Mouse (Mus musculus) liver, adult 2 months (tissue): ENCODE results near the gene Olfr986. TPM values are rescaled to one million over a fixed set of nuclear protein-coding genes. Genes with fewer than 3 reads are reported as not detected.
"Not testable (repeated sequence)": the region's sequence is repeated elsewhere in the genome, so short reads cannot be mapped to it uniquely, and the experiment has no call there.

Experiments used
- DNase-seq: peaks from one replicate; pipeline ENCODE4 v3.0.0-alpha.2; 2011; ENCODE audit warnings: low read depth, low spot score; ENCODE audit errors: extremely low read depth
- H3K27ac ChIP-seq: fragments of 200-500 bp; replicated peaks from 2 replicates; pipeline ENCODE4 v1.5.1; 2012; ENCODE audit warnings: low read depth, mild to moderate bottlenecking, control low read depth, inconsistent platforms, low read length; ENCODE audit not compliant: insufficient read depth
- H3K27me3 ChIP-seq: fragments of 200-500 bp; 2 replicates; pipeline ENCODE4 v1.6.1; 2012; ENCODE audit warnings: mild to moderate bottlenecking, moderate library complexity, low read length, inconsistent platforms; ENCODE audit not compliant: control insufficient read depth, insufficient read depth
- H3K36me3 ChIP-seq: fragments of 200-500 bp; 2 replicates; pipeline ENCODE4 v1.6.1; 2012; ENCODE audit warnings: low read length, inconsistent platforms; ENCODE audit not compliant: control insufficient read depth, insufficient read depth
- H3K4me1 ChIP-seq: fragments of 200-500 bp; 2 replicates; pipeline ENCODE4 v1.6.1; 2011; ENCODE audit warnings: low read length; ENCODE audit not compliant: control insufficient read depth, insufficient read depth
- H3K4me3 ChIP-seq: fragments of 200-500 bp; 2 replicates; pipeline ENCODE4 v1.5.1; 2011; ENCODE audit warnings: low read depth, mild to moderate bottlenecking, control low read depth, low read length, moderate library complexity; ENCODE audit not compliant: insufficient read depth
- H3K79me2 ChIP-seq: fragments of 200-500 bp; 2 replicates; pipeline ENCODE4 v1.6.1; 2012; ENCODE audit warnings: inconsistent platforms, mild to moderate bottlenecking, low read length, moderate library complexity; ENCODE audit not compliant: control insufficient read depth, insufficient read depth
- H3K9ac ChIP-seq: fragments of 200-500 bp; 2 replicates; pipeline ENCODE4 v1.6.1; 2012; ENCODE audit warnings: low read depth, mild to moderate bottlenecking, control low read depth, inconsistent platforms, low read length
- CTCF ChIP-seq: fragments of 200-500 bp; IDR thresholded peaks from 2 replicates; pipeline ENCODE4 v1.5.1; 2011; ENCODE audit warnings: low read depth, low read length, control low read depth
- POLR2A ChIP-seq: fragments of 200-500 bp; IDR thresholded peaks from 2 replicates; pipeline ENCODE4 v1.6.1; 2011; ENCODE audit warnings: low read length, control low read depth; ENCODE audit not compliant: insufficient read depth; ENCODE audit errors: extremely low read depth
- WGBS: fragments of 180-500 bp; shearing (Covaris S2); methylation state at CpG from one replicate; pipeline ENCODE4 v1.1.7; 2018; 5-methylcytosine and 5-hydroxymethylcytosine counted together
- polyA plus RNA-seq: library from polyadenylated mRNA; depleted of rRNA; stranded (reverse); fragments of >200 nt; gene quantifications from 2 replicates; pipeline ENCODE4 v1.2.3, GENCODE M21; 2012
- total RNA-seq: library from RNA; depleted of rRNA; stranded (reverse); fragments of >200 nt; gene quantifications from 2 replicates; pipeline ENCODE4 v1.2.3, GENCODE M21; 2014

The Olfr986 gene
- total and polyA plus RNA-seq, 2 experiments, result 0.09 TPM; not detected in 1

DNA sequence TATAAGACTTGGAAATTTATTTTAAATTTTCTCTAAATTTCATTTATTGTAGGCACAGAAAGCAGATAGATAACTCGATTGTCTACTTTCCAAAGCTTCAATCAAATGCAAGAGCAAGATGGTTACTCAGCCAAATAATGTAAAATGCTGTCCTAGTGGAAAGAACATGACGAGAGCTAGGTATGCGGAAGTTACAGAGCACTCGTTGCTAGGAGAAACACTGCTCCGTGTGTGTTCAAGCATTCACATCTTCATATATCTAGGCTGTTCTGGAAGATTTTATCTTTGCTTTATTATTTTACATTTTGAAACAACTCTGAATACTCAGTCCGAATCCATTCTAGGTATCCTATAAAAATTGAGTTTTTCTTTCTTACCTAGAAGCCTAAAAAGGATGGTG lies 3.7 kb upstream of the Olfr986 start:
- no peak for DNase-seq
- no peaks in the 10 kb centered on the region for H3K79me2 ChIP-seq
- no peak overlapping the region for H3K4me3 ChIP-seq
- WGBS, result 78% methylated on average over 6 of the region's 6 CpGs
- no peaks in the 10 kb centered on the region for H3K27me3 ChIP-seq
- no peak for TF ChIP-seq POLR2A
- no peak for TF ChIP-seq CTCF
- no peak overlapping the region for H3K27ac ChIP-seq
- no peak overlapping the region for H3K9ac ChIP-seq
- H3K36me3 ChIP-seq, result no peaks in the 10 kb centered on the region
- no peaks in the 10 kb centered on the region for H3K4me1 ChIP-seq

DNA sequence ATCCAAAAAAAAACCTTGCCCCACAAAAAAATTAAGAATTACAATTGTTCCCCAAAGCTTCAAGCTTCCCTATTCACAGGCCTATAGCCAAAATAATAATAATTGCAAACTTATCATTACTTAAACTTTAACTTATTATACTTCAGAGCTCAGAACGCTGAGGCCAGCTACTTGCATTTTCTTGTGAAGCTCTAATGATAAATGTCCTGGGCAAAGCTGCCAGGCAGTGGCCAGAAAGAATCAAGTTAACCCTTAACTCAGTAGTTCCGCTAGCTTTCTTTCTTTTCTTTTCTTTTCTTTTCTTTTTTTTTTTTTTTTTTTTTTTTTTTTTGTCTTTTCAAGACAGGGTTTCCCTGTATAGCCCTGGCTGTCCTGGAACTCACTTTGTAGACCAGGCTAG lies 4.4 kb downstream of the Olfr986 start:
- H3K27ac ChIP-seq, H3K4me1 ChIP-seq, H3K79me2 ChIP-seq, H3K4me3 ChIP-seq, H3K36me3 ChIP-seq, DNase-seq, H3K9ac ChIP-seq, H3K27me3 ChIP-seq: not testable (repeated sequence)
- 80% methylated on average over 2 of the region's 2 CpGs for WGBS

DNA sequence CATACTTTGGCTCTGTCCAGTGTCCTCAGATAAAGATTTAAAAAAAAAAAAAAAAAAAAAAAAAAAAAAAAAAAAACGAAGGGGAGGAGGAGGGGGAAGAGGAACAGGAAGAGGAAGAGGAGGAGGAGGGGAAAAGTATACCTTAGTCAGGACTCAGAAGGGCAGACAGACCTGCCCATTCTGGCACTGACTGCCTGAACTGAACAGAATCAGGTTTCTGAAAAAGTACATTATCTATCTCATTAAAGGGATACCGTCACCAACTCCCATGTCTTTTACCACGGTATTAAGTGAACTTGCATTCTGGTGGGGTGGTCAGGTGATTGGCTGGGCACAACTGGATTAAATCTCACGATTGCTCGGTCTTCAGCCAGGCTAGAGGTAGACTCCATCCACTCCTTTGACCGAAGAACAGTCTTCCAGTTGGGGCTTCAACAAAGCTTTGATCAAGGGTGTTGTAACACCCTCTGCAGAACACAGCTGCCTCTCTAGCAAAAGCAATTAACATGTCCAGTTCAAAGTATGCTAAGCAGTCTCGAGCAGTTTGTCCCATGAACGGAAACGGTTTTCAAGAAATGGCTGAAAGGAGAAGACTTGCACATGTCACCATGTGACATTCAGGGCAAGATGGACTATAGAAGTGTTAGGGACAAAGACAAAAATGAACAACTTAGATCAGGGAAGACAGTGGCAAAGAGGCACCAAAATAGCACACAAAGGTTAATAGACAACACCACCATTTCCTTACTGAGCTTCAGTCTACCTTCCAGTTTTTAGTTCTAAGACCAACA lies 10.6 kb downstream of the Olfr986 start:
- no peak for TF ChIP-seq CTCF
- TF ChIP-seq POLR2A, result no peak
- DNase-seq, result no peak
- Histone ChIP-seq H3K36me3 (no peaks in the 10 kb centered on the region), H3K4me1 (no peaks in the 10 kb centered on the region), H3K9ac (no peak overlapping the region), H3K79me2 (no peaks in the 10 kb centered on the region), H3K27me3 (no peaks in the 10 kb centered on the region), H3K4me3 (no peak overlapping the region), H3K27ac (no peak overlapping the region)
- WGBS, result 95% methylated on average over 8 of the region's 9 CpGs

DNA sequence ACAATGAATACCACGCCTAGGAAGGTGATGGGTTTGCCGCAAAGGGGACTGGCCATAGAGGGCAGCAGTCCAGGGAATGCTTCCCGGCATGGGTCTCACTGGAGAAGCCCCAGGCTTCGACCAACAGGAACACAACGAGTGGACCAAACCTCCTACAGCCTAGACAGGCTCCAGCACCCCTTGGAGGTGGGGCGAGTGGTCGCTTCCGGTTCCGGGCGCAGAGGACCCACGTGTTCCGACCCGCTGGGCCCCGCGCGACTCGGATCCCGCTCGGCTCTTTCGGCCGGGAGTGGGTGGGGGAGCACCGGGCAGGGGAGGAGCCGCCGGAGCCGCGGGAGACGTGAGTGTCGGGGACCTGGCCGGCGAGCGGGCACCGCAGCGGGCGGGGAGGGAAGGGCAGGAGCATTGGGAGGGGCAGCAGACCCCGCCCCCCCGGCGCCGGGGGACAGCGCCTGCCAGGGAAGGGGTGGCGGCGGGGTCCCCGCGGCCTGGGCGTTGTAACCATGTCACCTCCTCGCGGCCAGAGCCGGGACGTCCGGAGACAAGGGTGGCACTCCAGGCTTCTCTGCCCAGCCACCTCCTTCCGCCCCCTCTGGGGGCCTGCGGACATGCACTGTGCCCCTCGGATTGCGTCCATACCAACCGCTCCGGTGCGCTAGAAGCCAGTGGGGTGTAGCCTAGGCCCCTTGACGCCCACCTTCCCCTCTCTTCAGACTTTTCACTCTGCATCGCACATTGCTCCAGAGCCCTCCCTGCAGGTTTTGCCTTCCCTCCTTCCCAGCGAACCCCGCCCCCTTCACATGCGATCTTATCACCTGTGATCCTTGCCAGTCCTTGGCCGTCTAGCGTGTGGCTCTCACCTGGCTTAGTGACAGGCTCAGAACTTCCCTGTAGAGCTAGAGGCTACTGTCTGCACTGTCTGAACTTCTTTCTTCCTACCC lies 11.6 kb downstream of the Olfr986 start, which contains the start of gene Zfp202:
Gene Zfp202, plus strand, starts transcription at position 219 of the 941 bp plus-strand sequence.
- Histone ChIP-seq H3K27ac (no peak within 1 kb of the TSS), H3K27me3 (no peaks in the 10 kb centered on the region), H3K9ac (peak within 1 kb of the TSS; percentile 67), H3K4me3 (peak within 1 kb of the TSS; percentile 64), H3K4me1 (no peaks in the 10 kb centered on the region), H3K79me2 (no peaks in the 10 kb centered on the region), H3K36me3 (no peaks in the 10 kb centered on the region)
- peak; percentile 61 for DNase-seq
- TF ChIP-seq CTCF (peak; percentile 6; the same call in 1 of the 2 replicates), POLR2A (no peak)
- WGBS, result under 1% methylated on average over 56 of the region's 63 CpGs

DNA sequence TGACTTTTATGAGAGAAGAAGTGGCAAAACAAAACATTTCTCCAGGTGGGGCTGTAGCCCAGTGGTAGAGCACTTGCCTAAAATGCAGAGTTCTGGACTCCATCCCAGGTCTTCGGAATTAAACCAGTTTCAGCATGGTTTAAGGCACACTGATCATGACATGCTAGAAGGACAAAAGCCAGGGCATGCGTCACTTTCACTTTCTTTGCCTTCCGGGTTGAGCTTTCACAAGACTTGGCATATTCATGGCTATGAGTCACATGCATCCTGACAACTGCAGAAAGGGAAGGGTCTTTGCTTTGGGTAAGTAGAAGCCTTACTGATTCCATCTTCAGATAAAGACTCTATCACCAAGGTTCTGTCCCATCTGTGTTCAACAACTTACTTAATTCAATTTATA lies 15.3 kb downstream of the Olfr986 start:
- no peak for TF ChIP-seq POLR2A
- no peak for TF ChIP-seq CTCF
- Histone ChIP-seq H3K79me2 (no peaks in the 10 kb centered on the region), H3K4me1 (no peaks in the 10 kb centered on the region), H3K36me3 (no peaks in the 10 kb centered on the region), H3K4me3 (no peak overlapping the region), H3K27ac (no peak overlapping the region), H3K9ac (no peak overlapping the region), H3K27me3 (no peaks in the 10 kb centered on the region)
- DNase-seq, result peak; percentile 58
- WGBS, result 38% methylated on average over 3 of the region's 3 CpGs
